Mouse (Mus musculus) brain, embryonic 14.5 days (tissue): ENCODE data around the gene Mapt.

Experiments used
- CTCF ChIP-seq: fragments of 200-500 bp; IDR thresholded peaks from 2 replicates; pipeline ENCODE4 v1.5.1; 2012; ENCODE audit warnings: inconsistent platforms, mild to moderate bottlenecking, moderate library complexity, borderline replicate concordance; ENCODE audit not compliant: insufficient read depth, insufficient read length; ENCODE audit errors: extremely low read depth
- POLR2A ChIP-seq: fragments of 200-500 bp; IDR thresholded peaks from 2 replicates; pipeline ENCODE4 v1.6.1; 2012; ENCODE audit warnings: mild to moderate bottlenecking, inconsistent platforms, borderline replicate concordance; ENCODE audit not compliant: poor library complexity, insufficient read depth, insufficient read length, severe bottlenecking; ENCODE audit errors: extremely low read depth

DNA sequence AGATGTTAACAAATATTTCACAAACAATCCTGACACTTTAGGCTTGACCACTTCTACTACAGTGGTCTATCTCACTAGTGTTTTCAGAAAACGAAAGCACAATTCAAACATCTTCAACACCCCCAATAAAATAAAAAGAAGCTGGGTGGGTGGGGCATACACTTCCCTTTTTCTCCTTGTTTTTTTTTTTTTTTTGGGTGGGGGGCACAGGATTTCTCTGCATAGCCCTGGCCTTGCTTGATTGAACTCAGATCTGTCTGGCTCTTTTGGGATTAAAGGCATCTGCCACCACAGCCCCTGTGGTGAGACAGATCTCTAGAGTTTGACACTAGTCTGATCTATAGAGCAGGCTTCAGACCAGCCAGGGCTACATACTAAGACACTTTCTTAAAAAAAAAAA, 131.5 kb downstream of the Mapt start:
- TF ChIP-seq POLR2A = no peak
- no peak for TF ChIP-seq CTCF
